Mouse (Mus musculus): ENCODE data around the gene Tap1. TPM values are rescaled to one million over a fixed set of nuclear protein-coding genes. Genes with fewer than 3 reads are reported as not detected.

Gene Tap1
- polyA plus RNA-seq (2015; fragmentation: Nextera tagmentation; extraction: Ambion mirVana) = 3.5 and 5.1 TPM in 2 replicates

GRCm38 (mm10) chr17:34187261-34187916 lies at the start of gene Tap1, which contains the start of gene Psmb9:
Tap1 (plus strand) TSS chr17:34187553.
Psmb9 (minus strand) TSS chr17:34187764.

GRCm38 (mm10) chr17:34143033-34143432 lies 44.3 kb upstream of the Tap1 start, which contains the start of gene H2-DMb2:
H2-DMb2 (plus strand) TSS chr17:34143307.

GRCm38 (mm10) chr17:34152923-34153322 lies 34.4 kb upstream of the Tap1 start, which contains the start of gene H2-DMb1:
H2-DMb1 (plus strand) TSS chr17:34153072.

GRCm38 (mm10) chr17:34196941-34197894 lies 9.9 kb downstream of the Tap1 start, which contains the start of gene Psmb8:
Psmb8 (plus strand) TSS chr17:34197721.

GRCm38 (mm10) chr17:34203444-34203843 lies 16.1 kb downstream of the Tap1 start, which contains the start of gene Tap2:
Tap2 (plus strand) TSS chr17:34203527.

GRCm38 (mm10) chr17:34238706-34239105 lies 51.4 kb downstream of the Tap1 start, which contains the start of gene H2-Ob:
H2-Ob (plus strand) TSS chr17:34238903.

Other genes starting within 250 kb of the Tap1 start
- gene Pfdn6, start 247.2 kb upstream of the Tap1 start, polyA plus RNA-seq (2015; fragmentation: Nextera tagmentation; extraction: Ambion mirVana) = 91.1 and 107 TPM in 2 replicates
- 13.7 and 15.4 TPM in 2 replicates for gene Wdr46, start 246.9 kb upstream of the Tap1 start, polyA plus RNA-seq (2015; fragmentation: Nextera tagmentation; extraction: Ambion mirVana)
- 5.6 and 7.0 TPM in 2 replicates for gene B3galt4, start 236.1 kb upstream of the Tap1 start, polyA plus RNA-seq (2015; fragmentation: Nextera tagmentation; extraction: Ambion mirVana)
- gene Vps52, start 231.7 kb upstream of the Tap1 start, polyA plus RNA-seq (2015; fragmentation: Nextera tagmentation; extraction: Ambion mirVana) = 31.6 and 31.8 TPM in 2 replicates
- 1,060 and 1,200 TPM in 2 replicates for gene Rps18, start 231.6 kb upstream of the Tap1 start, polyA plus RNA-seq (2015; fragmentation: Nextera tagmentation; extraction: Ambion mirVana)
- gene H2-K1, start 187.2 kb upstream of the Tap1 start, polyA plus RNA-seq (2015; fragmentation: Nextera tagmentation; extraction: Ambion mirVana) = 49.2 and 107 TPM in 2 replicates
- gene Ring1, start 162.9 kb upstream of the Tap1 start, polyA plus RNA-seq (2015; fragmentation: Nextera tagmentation; extraction: Ambion mirVana) = 12.3 and 13.6 TPM in 2 replicates
- 46.7 and 46.9 TPM in 2 replicates for gene H2-Ke6, start 159.5 kb upstream of the Tap1 start, polyA plus RNA-seq (2015; fragmentation: Nextera tagmentation; extraction: Ambion mirVana)
- 82.1 and 94.7 TPM in 2 replicates for gene Slc39a7, start 155.9 kb upstream of the Tap1 start, polyA plus RNA-seq (2015; fragmentation: Nextera tagmentation; extraction: Ambion mirVana)
- gene Rxrb, start 155.7 kb upstream of the Tap1 start, polyA plus RNA-seq (2015; fragmentation: Nextera tagmentation; extraction: Ambion mirVana) = 31.9 and 33.4 TPM in 2 replicates
- gene Col11a2, start 148.1 kb upstream of the Tap1 start, polyA plus RNA-seq (2015; fragmentation: Nextera tagmentation; extraction: Ambion mirVana) = 1.9 and 5.7 TPM in 2 replicates
- 0.27 and 0.35 TPM in 2 replicates for gene H2-Oa, start 95.2 kb upstream of the Tap1 start, polyA plus RNA-seq (2015; fragmentation: Nextera tagmentation; extraction: Ambion mirVana)
- gene H2-DMa, start 68.0 kb upstream of the Tap1 start, polyA plus RNA-seq (2015; fragmentation: Nextera tagmentation; extraction: Ambion mirVana) = 10.7 and 10.8 TPM in 2 replicates
- gene Brd2, start 64.9 kb upstream of the Tap1 start, polyA plus RNA-seq (2015; fragmentation: Nextera tagmentation; extraction: Ambion mirVana) = 42.6 and 45.7 TPM in 2 replicates
- 0.17 and 0.33 TPM in 2 replicates for gene H2-DMb2, start 44.2 kb upstream of the Tap1 start, polyA plus RNA-seq (2015; fragmentation: Nextera tagmentation; extraction: Ambion mirVana)
- 0.44 and 1.1 TPM in 2 replicates for gene H2-DMb1, start 34.5 kb upstream of the Tap1 start, polyA plus RNA-seq (2015; fragmentation: Nextera tagmentation; extraction: Ambion mirVana)
- 3.6 and 6.3 TPM in 2 replicates for gene Psmb9, start 211 bp downstream of the Tap1 start, polyA plus RNA-seq (2015; fragmentation: Nextera tagmentation; extraction: Ambion mirVana)
- gene Psmb8, start 10.2 kb downstream of the Tap1 start, polyA plus RNA-seq (2015; fragmentation: Nextera tagmentation; extraction: Ambion mirVana) = 11.0 and 17.6 TPM in 2 replicates
- gene Tap2, start 16.0 kb downstream of the Tap1 start, polyA plus RNA-seq (2015; fragmentation: Nextera tagmentation; extraction: Ambion mirVana) = 5.3 and 7.2 TPM in 2 replicates
- 0.06 and 0.19 TPM in 2 replicates for gene H2-Ob, start 51.4 kb downstream of the Tap1 start, polyA plus RNA-seq (2015; fragmentation: Nextera tagmentation; extraction: Ambion mirVana)
- 4.1 and 6.2 TPM in 2 replicates for gene H2-Ab1, start 70.1 kb downstream of the Tap1 start, polyA plus RNA-seq (2015; fragmentation: Nextera tagmentation; extraction: Ambion mirVana)
- 3.9 and 5.0 TPM in 2 replicates for gene H2-Aa, start 100.3 kb downstream of the Tap1 start, polyA plus RNA-seq (2015; fragmentation: Nextera tagmentation; extraction: Ambion mirVana)
- gene H2-Eb1, start 118.3 kb downstream of the Tap1 start, polyA plus RNA-seq (2015; fragmentation: Nextera tagmentation; extraction: Ambion mirVana) = 3.6 and 4.8 TPM in 2 replicates
- gene H2-Eb2, start 138.1 kb downstream of the Tap1 start, polyA plus RNA-seq (2015; fragmentation: Nextera tagmentation; extraction: Ambion mirVana) = not detected in 2 replicates
- gene Btnl2, start 167.3 kb downstream of the Tap1 start, polyA plus RNA-seq (2015; fragmentation: Nextera tagmentation; extraction: Ambion mirVana) = 0.18 and 0.24 TPM in 2 replicates
- gene Btnl1, start 189.6 kb downstream of the Tap1 start, polyA plus RNA-seq (2015; fragmentation: Nextera tagmentation; extraction: Ambion mirVana) = not detected in 2 replicates
- 0.51 and 0.82 TPM in 2 replicates for gene BC051142, start 211.3 kb downstream of the Tap1 start, polyA plus RNA-seq (2015; fragmentation: Nextera tagmentation; extraction: Ambion mirVana)